Mouse (Mus musculus) adrenal gland, postnatal 10 days (tissue): ENCODE measurements around the gene Nps. TPM values are rescaled to one million over a fixed set of nuclear protein-coding genes. Genes with fewer than 3 reads are reported as not detected.

Experiments used
- DNase-seq: peaks from one replicate; pipeline ENCODE4 v3.0.0; 2021; ENCODE audit warnings: mixed read lengths
- long read RNA-seq, 2 experiments: library from polyadenylated mRNA; stranded (forward); transcript quantifications; one replicate each; pipeline ENCODE4 v2.0.0; 2021
- total RNA-seq, 2 experiments: library from RNA; stranded (reverse); gene quantifications; 2 replicates each; pipeline ENCODE4 v1.2.3; 2021

Nps gene
- total RNA-seq, result not detected
- long read RNA-seq, experiment 1, result 0 reads
- long read RNA-seq, experiment 2, result 0 reads

DNA sequence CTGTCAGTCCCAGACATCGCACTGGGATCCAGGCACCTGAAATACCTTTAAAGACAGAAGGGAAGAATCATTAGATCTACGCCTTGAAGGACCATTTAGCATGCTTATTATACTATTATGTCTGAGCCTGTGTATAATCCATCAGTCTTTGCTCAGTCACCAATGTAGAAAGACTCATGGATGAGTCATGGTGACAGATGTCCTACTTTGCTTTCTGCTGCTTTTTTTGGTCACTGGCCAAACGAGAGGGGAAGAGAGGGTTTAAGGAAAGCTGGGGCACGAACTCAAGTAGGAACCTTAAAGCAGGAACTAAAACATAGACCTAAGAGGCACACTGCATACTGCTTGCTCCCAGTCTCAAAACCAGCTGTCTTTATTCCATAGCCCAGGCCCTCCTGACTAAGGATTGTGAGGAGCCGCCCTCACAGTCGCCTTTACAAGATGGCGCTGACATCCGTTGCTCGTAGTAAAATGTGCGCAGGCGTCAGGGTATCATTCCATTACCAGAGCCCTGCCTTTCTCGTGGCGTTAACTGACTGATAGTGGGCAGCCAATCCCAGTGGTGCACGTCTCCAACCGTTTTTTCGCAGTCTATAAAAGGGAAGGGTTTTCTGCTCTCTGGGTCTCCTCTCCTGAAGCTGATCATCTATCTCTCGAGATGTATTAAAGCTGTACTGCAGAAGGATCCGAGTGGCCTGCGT, at the start of gene Nps:
TSS of gene Nps (plus strand) at position 651 of the 701 bp plus-strand sequence.
- DNase-seq, result peak; percentile 13

DNA sequence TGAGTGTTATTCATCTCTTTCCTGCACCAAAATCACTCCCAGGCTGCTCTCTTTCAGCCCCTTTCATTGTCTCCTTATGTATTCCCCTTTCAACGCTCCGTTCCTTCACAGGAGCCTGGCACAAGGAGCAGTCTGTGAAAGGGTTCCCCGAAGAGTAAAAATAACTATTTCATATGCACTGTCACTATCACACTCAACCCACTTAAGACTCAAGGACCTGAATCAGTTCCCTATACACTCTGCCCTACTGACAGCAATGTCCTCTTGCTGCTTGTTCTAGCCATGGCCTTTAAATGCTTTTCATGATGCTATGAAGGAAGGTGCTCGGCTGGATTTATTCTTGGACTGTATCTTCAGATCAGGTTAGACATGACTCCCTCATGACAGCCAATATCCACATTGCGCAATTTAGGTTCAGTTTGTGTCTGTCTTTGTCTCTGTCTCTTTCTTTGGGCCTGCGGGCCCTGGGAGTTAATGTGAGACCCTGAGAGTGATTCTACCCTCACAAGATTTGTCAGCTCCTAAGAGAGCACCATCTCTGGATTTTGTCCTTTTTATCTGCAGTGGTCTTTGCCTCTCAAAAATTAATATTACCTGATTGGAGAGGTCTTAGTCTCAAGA, 49.4 kb upstream of the Nps start:
- no peak for DNase-seq

- no peak for DNase-seq
Observed at GRCm38 (mm10) chr7:135210296-135210695, 48.2 kb upstream of the Nps start.

DNA sequence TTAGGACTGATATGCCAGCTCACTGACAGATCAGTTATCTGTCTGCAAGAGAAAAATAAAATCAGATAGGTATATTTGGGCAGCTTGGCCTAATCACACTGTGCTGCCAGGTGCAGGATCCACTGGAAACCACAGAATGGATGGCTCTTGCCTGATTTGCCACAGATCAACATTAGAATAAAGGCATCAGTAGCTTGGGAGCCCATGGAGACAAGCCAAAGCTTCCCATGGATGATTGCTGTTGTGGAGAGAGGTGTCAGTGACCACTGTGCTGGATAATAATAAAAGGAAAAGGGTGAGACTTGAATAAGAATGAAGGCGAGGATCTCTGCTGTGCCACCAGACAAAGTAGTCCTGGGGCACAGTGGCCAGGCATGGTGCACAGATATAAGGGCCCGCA, 47.7 kb upstream of the Nps start:
- no peak for DNase-seq

DNA sequence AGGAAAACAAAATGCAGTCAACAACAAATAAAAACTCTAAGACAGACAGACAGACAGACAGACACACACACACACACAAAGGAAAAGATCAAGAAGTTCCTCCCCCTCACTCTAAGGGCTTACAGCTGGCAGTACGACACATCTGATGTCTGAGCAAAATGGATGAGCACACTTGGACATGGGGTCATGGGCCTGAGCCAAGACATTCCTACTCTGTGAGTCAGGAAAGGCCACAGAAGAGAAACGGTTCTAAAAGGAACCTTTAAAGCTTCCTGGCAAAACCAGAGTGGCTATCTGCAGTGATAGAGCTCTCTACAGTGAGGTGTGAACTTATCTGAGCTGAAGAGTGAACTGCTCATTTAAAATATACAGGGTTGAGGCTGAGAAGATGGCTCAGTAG, 46.0 kb upstream of the Nps start:
- DNase-seq, result peak; percentile 80

GRCm38 (mm10) chr7:135221475-135221874, 37.0 kb upstream of the Nps start:
- DNase-seq, result no peak

DNA sequence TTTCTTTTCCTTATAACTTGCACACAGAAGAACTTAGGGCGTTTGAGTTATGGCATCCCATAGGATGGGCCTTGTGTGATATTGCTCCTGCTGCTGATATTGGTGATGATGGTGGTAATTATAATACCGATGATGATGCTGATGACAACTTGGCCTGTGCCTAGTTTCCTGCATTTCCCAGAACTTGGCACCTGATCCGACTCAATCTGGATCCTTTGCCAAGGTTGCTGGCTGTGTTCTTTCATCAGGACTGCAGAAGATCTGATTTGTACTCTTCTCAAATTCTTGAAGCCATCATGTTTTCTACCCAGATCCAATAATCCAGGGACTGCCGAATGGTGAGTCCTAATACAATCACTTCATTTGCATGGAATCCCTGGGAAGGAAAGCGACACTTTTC, 32.5 kb upstream of the Nps start:
- no peak for DNase-seq

DNA sequence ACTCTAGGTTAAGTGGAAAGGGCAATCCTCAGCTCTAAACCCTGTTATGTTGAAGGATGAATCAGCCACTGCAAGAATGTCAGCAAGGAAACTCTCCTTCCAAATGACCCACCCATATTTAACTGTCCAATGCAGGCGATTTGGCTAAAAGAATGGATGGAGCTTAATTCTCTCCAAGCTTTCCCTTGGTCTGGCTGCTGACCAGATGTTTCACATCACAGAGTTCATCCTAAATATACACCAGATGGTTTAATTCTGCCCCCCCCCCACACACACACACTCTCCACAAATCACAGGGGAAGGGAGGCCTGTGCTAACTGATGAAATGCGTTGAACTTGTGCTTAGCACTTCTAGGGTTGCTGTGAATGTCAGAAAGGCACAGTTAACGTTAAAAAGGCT, 21.4 kb upstream of the Nps start:
- DNase-seq, result no peak

DNA sequence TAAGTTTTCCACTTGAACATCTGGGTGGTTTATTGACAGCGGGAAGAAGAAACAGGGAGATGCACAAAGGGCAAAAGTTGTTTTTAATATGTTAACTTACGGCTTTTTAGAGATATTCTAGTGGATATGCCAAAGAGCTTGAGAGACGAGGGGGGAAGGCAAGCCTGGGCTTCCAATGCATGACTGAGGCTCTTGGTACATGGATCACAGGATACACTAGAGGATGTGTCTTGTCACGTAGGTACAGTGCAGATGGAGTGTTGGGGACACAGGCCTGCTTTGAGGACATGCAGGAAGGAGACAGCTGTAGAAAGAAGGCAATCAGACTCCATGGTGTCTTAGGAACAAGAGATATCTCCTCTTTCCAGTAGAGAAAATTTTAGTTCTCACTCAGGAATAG, 19.1 kb upstream of the Nps start:
- DNase-seq, result no peak

GRCm38 (mm10) chr7:135240006-135240405, 18.5 kb upstream of the Nps start:
- DNase-seq, result no peak

GRCm38 (mm10) chr7:135240636-135241035, 17.9 kb upstream of the Nps start:
- DNase-seq, result no peak

DNA sequence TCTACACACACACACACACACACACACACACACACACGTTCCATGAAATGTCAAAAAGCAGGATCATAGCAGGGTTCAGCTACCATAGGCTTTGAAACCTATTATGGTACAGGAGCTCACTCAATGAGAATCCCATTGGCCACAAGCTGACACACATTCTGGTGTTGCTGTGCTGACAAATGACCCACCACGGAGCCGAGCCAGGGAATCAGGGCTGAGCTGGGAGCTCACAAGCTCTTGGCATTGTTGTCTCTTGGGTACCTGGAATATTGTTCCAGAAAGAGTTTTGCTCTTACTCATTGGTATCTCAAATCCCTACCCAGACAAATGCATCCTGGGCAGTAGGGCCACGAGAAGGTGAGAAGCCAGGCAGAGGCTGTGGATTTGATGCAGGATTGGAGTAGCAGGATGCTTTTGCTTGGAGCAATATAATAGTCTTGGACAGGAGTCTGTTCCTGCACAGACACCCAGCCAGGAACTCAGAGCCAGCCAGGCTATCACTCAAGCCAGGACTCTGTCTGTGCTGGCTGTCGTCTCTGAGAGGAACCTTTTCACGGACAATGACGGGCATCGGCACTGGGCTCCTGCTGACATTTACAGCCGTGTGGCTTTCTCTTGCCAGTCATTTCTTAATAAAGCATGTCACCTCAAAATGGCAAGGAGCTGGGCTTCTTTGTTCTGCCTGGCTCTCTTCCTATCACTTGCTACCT, 14.2 kb upstream of the Nps start:
- no peak for DNase-seq

DNA sequence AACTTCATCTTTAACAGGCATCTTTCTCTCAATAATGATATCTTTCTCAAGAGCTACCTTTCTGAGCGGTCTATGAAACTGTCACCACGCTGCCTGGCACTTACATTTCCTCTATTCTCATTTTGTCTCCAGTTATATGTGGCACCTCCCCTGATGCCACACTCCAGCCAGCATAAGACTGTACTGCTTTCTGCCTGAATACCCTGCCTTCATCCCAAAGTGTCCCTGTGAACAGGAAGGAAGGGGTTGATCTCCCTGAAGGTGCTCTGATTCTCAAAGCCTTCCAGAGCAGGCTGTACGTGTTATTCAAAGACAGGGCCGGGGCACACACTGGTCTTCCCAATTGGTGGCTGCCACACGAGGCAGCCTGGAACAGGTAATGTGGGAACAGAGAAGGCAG, 12.1 kb upstream of the Nps start:
- no peak for DNase-seq

DNA sequence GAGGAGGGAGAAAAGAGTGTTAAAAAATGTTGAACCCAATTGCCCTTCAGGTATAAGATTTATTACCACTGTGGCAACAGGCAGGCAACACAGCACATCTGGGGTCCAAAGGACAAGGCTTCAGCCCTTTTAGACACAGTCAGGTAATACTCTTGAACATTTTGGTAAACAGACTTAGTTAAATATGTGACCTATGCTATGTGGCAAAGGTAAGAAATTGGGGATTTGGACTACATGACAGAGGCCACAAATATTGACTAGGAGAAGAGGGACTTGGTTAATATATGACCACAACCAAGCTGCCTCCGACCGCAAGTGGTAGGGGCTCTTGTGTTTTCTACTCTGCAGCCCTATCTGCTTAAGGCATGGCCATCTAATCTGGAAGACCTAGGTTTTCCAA, 5.3 kb upstream of the Nps start:
- no peak for DNase-seq

DNA sequence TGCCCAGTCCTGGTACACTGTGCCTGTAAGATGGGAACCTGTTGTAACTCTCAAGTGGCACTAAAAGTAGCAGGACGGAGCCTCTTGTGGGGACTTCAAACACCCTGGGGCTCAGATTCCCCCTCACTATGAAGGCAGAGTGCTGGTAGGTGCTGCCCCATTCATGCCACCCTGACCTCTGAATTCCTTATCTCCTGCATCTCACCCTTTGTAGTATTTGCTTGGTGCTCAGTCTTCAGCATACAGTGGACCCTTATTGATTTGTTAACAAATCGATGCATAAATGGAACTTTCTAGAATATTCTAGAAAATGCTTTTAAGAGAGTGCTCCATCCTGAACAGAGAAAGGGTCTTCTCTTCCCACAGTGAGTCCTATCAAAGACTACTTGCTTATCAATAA, 4.1 kb upstream of the Nps start:
- no peak for DNase-seq

- no peak for DNase-seq
Observed at GRCm38 (mm10) chr7:135271011-135271410, 12.5 kb downstream of the Nps start.

DNA sequence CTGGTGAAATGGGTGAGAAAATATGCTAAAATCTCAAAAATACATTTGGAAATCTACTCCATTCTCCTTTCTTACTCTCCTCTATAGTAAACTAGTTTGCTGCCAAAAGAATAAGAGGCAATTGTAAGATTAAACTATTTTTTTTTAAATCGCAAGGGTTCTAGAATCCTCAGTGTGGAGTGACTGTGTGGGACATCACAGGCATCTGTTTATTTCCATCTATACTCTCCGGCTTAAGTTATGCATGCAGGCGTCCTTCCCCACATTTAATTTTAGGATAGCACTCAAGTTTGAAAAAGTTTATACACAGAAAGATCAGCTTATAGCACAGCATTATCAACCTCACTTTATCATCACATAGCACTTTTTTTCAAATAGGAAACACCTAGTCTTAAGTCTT, 24.7 kb downstream of the Nps start:
- DNase-seq, result no peak

GRCm38 (mm10) chr7:135289976-135290375, 31.5 kb downstream of the Nps start:
- no peak for DNase-seq

- no peak for DNase-seq
Observed at GRCm38 (mm10) chr7:135291646-135292236, 33.2 kb downstream of the Nps start.

DNA sequence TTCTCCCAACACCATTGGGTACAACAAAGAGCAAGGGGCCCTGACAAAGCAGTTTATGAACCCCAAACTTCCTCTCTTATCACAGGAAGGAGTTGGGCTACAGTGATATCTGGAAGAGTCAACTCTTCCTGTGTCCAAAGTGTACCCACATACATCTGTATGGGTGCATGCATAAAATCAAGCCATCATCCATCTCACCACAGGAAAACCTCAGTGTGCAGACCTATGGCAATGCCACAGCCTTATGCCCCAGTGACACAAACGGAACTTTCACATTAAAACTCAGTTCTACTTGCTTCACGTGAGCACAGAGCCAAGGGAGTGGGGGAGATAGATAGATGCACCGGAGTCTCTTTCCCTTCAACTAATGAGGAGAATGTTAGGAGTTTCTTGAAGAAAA, 36.0 kb downstream of the Nps start:
- DNase-seq, result no peak

DNA sequence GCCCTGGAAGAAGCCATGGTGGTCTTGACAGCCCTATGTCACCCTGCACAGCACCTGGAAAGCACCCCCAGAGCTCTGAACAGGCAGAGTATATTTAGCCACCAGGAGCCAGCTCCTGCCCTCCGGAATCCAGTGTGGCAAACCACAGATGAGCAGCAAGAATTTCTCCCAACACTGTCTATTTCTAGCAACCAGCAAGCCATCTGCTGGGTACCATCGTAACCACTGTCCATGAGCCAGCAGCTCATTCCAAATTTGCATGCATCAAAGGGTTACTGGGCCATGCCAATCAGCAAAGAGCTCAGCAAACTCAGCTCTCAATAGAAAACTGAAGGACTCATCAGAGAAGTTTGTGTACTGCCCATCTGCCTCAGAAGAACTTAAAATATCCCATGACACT, 46.0 kb downstream of the Nps start:
- no peak for DNase-seq
